8 mouse cellular contexts compared by ENCODE assay signal in the genomic region with DNA sequence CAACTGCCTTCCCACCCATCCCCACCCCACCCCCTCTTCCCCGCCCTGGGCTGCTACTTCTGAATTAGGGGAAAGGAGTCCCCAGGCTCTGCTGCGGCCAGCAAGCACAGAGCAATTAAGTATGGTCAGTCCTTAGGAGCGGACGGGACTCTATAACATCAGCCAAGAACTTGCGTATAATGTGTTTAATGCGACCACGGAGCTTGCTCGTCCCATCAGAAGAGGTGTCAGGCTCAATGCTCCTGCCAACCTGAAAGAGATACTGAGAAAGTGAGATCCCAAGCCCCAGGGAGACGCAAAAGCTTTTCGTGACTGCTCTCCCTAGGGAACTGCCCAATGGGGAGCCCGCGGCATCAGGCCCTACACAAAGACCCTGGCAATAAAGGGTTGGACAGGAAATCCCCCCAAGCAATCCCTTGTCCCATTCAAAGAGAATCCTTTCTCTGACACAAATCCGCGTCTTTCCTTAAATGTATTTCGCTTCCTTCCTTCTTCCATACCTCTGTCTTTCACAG. TPM values are rescaled to one million over a fixed set of nuclear protein-coding genes. Genes with fewer than 3 reads are reported as not detected.
DNase-seq lines count a peak whose midpoint lies in the region; ATAC-seq lines count a peak whose summit lies in the region.

No protein-coding gene starts in this region.

- H3K4me1 ChIP-seq in liver, embryonic 11.5 days (replicated peaks; ENCODE audit: control insufficient read depth, insufficient read depth, low read length), result peaks cover 5% of the 10 kb centered on the region; the same call in 1 of the 2 replicates
- peaks cover 62% of the 10 kb centered on the region for H3K4me1 ChIP-seq in forebrain, embryonic 10.5 days
- peaks cover 9% of the 10 kb centered on the region; the same call in 1 of the 2 replicates for H3K4me1 ChIP-seq in intestine, embryonic 15.5 days (replicated peaks)
- H3K4me1 ChIP-seq in neural tube, embryonic 12.5 days, result peaks cover 16% of the 10 kb centered on the region

- no peak overlapping the region for H3K27ac ChIP-seq in liver, embryonic 11.5 days (ENCODE audit: low read depth, low read length)
- peak overlapping the region; percentile 95 for H3K27ac ChIP-seq in forebrain, embryonic 10.5 days
- peak overlapping the region; percentile 56 for H3K27ac ChIP-seq in intestine, embryonic 15.5 days
- no peak overlapping the region for H3K27ac ChIP-seq in neural tube, embryonic 12.5 days

- 5% methylated on average over 15 of the region's 15 CpGs for WGBS in liver, embryonic 11.5 days
- under 1% methylated on average over 15 of the region's 15 CpGs for WGBS in forebrain, embryonic 10.5 days
- 8% methylated on average over 15 of the region's 15 CpGs for WGBS in intestine, embryonic 15.5 days
- under 1% methylated on average over 15 of the region's 15 CpGs for WGBS in neural tube, embryonic 12.5 days

- 0 out of 2 replicates have a peak overlapping the region, but pooled peaks have one; percentile 9 for H3K9ac ChIP-seq in liver, embryonic 11.5 days (ENCODE audit: low read depth, low read length)
- peak overlapping the region; percentile 59 for H3K9ac ChIP-seq in intestine, embryonic 15.5 days
- H3K9ac ChIP-seq in neural tube, embryonic 12.5 days, result peak overlapping the region; percentile 73

- H3K9me3 ChIP-seq in liver, embryonic 11.5 days (ENCODE audit: control insufficient read depth, low read length), result no peaks in the 10 kb centered on the region
- no peaks in the 10 kb centered on the region for H3K9me3 ChIP-seq in forebrain, embryonic 10.5 days
- H3K9me3 ChIP-seq in intestine, embryonic 15.5 days, result no peaks in the 10 kb centered on the region
- no peaks in the 10 kb centered on the region for H3K9me3 ChIP-seq in neural tube, embryonic 12.5 days

- peak overlapping the region; percentile 63 for H3K4me3 ChIP-seq in liver, embryonic 11.5 days (ENCODE audit: low read depth, low read length)
- H3K4me3 ChIP-seq in forebrain, embryonic 10.5 days, result peak overlapping the region; percentile 74
- H3K4me3 ChIP-seq in intestine, embryonic 15.5 days (replicated peaks), result peak overlapping the region; percentile 51
- peak overlapping the region; percentile 60 for H3K4me3 ChIP-seq in neural tube, embryonic 12.5 days

- H3K4me2 ChIP-seq in liver, embryonic 11.5 days, result peak overlapping the region; percentile 94
- H3K4me2 ChIP-seq in intestine, embryonic 15.5 days (replicated peaks), result peak overlapping the region; percentile 93
- peak overlapping the region; percentile 93 for H3K4me2 ChIP-seq in neural tube, embryonic 12.5 days (replicated peaks)

- H3K36me3 ChIP-seq in liver, embryonic 11.5 days (ENCODE audit: control insufficient read depth, insufficient read depth, low read length), result no peaks in the 10 kb centered on the region
- H3K36me3 ChIP-seq in forebrain, embryonic 10.5 days (replicated peaks), result no peaks in the 10 kb centered on the region
- H3K36me3 ChIP-seq in intestine, embryonic 15.5 days, result no peaks in the 10 kb centered on the region
- H3K36me3 ChIP-seq in neural tube, embryonic 12.5 days, result no peaks in the 10 kb centered on the region

- H3K27me3 ChIP-seq in liver, embryonic 11.5 days (replicated peaks; ENCODE audit: control insufficient read depth, insufficient read depth, low read length), result peaks cover 31% of the 10 kb centered on the region
- H3K27me3 ChIP-seq in forebrain, embryonic 10.5 days (ENCODE audit: poor library complexity, severe bottlenecking), result peaks cover 10% of the 10 kb centered on the region; the same call in 1 of the 2 replicates
- no peaks in the 10 kb centered on the region for H3K27me3 ChIP-seq in intestine, embryonic 15.5 days (replicated peaks)
- no peaks in the 10 kb centered on the region for H3K27me3 ChIP-seq in neural tube, embryonic 12.5 days (replicated peaks)

- ATAC-seq in liver, embryonic 11.5 days (replicated peaks; ENCODE audit: low FRiP score), result no peak
- no peak for ATAC-seq in intestine, embryonic 15.5 days
- ATAC-seq in neural tube, embryonic 12.5 days (ENCODE audit: low FRiP score, low read depth), result no peak; the same call in 1 of the 2 replicates
- no peak for ATAC-seq in granulocyte monocyte progenitor cell, adult 5-6 weeks (replicated peaks; ENCODE audit: poor library complexity, severe bottlenecking)

- DNase-seq in liver, embryonic 11.5 days (ENCODE audit: low spot score), result no peak
- DNase-seq in liver, result no peak
- no peak for DNase-seq in forebrain, embryonic 10.5 days (ENCODE audit: extremely low spot score, low spot score)
- no peak for DNase-seq in urinary bladder, adult 2 months (ENCODE audit: low spot score)
- no peak for DNase-seq in layer of hippocampus, postnatal 36 days

RNA-seq across cellular contexts. Expression of a gene that starts 0.4 kb away (rescaled TPM):
- polyA plus RNA-seq in liver, embryonic 11.5 days (2014; fragmentation: Nextera tagmentation; extraction: Ambion mirVana), result 13.9 and 18.2 TPM in 2 replicates
- polyA plus RNA-seq in forebrain, embryonic 10.5 days (2016; fragmentation: Nextera tagmentation; extraction: Ambion mirVana), result 27.3 and 38.5 TPM in 2 replicates
- 25.8 and 30.9 TPM in 2 replicates for polyA plus RNA-seq in intestine, embryonic 15.5 days (2015; fragmentation: Nextera tagmentation; extraction: Ambion mirVana)
- 36.3 and 47.3 TPM in 2 replicates for polyA plus RNA-seq in neural tube, embryonic 12.5 days (2016; fragmentation: Nextera tagmentation; extraction: Ambion mirVana)
- 18.0 and 28.8 TPM in 2 replicates for polyA plus RNA-seq in urinary bladder, adult 2 months (2012; rRNA removed)
- 10 to 100 TPM; 13.7 to 20.0 TPM for total RNA-seq in layer of hippocampus, postnatal 36 days (2021)
- 0.43 and 0.68 TPM in 2 replicates for total RNA-seq in granulocyte monocyte progenitor cell, adult 5-6 weeks (2014; fragmentation: Nextera tagmentation)
- 0.34 and 0.72 TPM in 2 replicates for total RNA-seq in granulocyte monocyte progenitor cell, adult 5-6 weeks (2017)

Comparison
In these comparisons a context has a peak if more than half of its experiments do, and no peak if none do; other contexts are left out.
1. H3K27ac ChIP-seq: peak in forebrain, embryonic 10.5 days (single experiment) and intestine, embryonic 15.5 days (single experiment); none in liver, embryonic 11.5 days (single experiment) and neural tube, embryonic 12.5 days (single experiment).
2. H3K9ac ChIP-seq: peak in every context shown above with its lines; median percentile 73 in neural tube, embryonic 12.5 days; 59 in intestine, embryonic 15.5 days; 9 in liver, embryonic 11.5 days.
3. Peak in every context shown above with its lines, with median percentiles within 50 percentile points of each other: H3K4me2 ChIP-seq and H3K4me3 ChIP-seq.